In genomic region chr13:24868233-24868632, GRCm38 (mm10) we compare ENCODE assay signal across 19 mouse cellular contexts. TPM values are rescaled to one million over a fixed set of nuclear protein-coding genes. Genes with fewer than 3 reads are reported as not detected.
"Had no signal": no experiment of that assay in that cellular context is flagged by ENCODE, and none has a peak within 500 bp of the region (broad histone marks: within the 10 kb centered on the region; RNA-seq: fewer than 3 reads in every experiment).

No protein-coding gene starts in this region.

- H3K36me3 ChIP-seq: midbrain, embryonic 10.5 days; midbrain, embryonic 12.5 days; neural tube, embryonic 13.5 days; neural tube, embryonic 15.5 days had no signal

- H3K9me3 ChIP-seq: midbrain, embryonic 10.5 days; midbrain, embryonic 12.5 days; neural tube, embryonic 13.5 days; neural tube, embryonic 15.5 days had no signal

- ATAC-seq: midbrain, embryonic 16.5 days had no signal

- H3K4me1 ChIP-seq: midbrain, embryonic 12.5 days; neural tube, embryonic 13.5 days; neural tube, embryonic 15.5 days had no signal

- H3K27ac ChIP-seq: midbrain, embryonic 10.5 days; midbrain, embryonic 12.5 days; neural tube, embryonic 13.5 days; neural tube, embryonic 15.5 days had no signal

- H3K4me3 ChIP-seq: midbrain, embryonic 10.5 days; midbrain, embryonic 12.5 days; myocyte; neural tube, embryonic 13.5 days; neural tube, embryonic 15.5 days had no signal

- H3K4me2 ChIP-seq: lung, embryonic 14.5 days; midbrain, embryonic 12.5 days; neural tube, embryonic 13.5 days; neural tube, embryonic 15.5 days had no signal

- H3K27me3 ChIP-seq: midbrain, embryonic 12.5 days; neural tube, embryonic 13.5 days; neural tube, embryonic 15.5 days had no signal

- DNase-seq: lung, adult 18-20 months; lung, embryonic 14.5 days; lung, postnatal 10 days; lung, postnatal 4 days; midbrain, embryonic 14.5 days; retina, postnatal 1 day; right cerebral cortex, adult 18-20 months; right cerebral cortex, postnatal 25 days; right cerebral cortex, postnatal 4 days; spleen, adult 18-20 months; thymus, adult 18-20 months; thymus, postnatal 14 days; thymus, postnatal 36 days had no signal

- H3K9ac ChIP-seq: lung, embryonic 14.5 days; midbrain, embryonic 12.5 days; neural tube, embryonic 13.5 days; neural tube, embryonic 15.5 days had no signal

RNA-seq across cellular contexts. Expression of gene D130043K22Rik, which starts 23.3 kb away (rescaled TPM):
- polyA plus RNA-seq: myocyte had no signal
